ENCODE assay signal across 22 mouse cellular contexts in genomic region chr2:166935582-166935981, GRCm38 (mm10). TPM values are rescaled to one million over a fixed set of nuclear protein-coding genes. Genes with fewer than 3 reads are reported as not detected.
DNase-seq lines count a peak whose midpoint lies in the region; ATAC-seq and TF ChIP-seq lines count a peak whose summit lies in the region.
"Had no signal": no experiment of that assay in that cellular context is flagged by ENCODE, and none has a peak within 500 bp of the region (broad histone marks: within the 10 kb centered on the region; RNA-seq: fewer than 3 reads in every experiment).

No protein-coding gene starts in this region.

- H3K4me2 ChIP-seq in intestine, embryonic 15.5 days (replicated peaks), result no peak overlapping the region
- H3K4me2 ChIP-seq: embryonic facial prominence, embryonic 13.5 days; forebrain, embryonic 12.5 days; heart, embryonic 11.5 days; hindbrain, embryonic 15.5 days had no signal

- H3K4me1 ChIP-seq in lung, adult 2 months (ENCODE audit: control insufficient read depth, insufficient read depth, low read length), result no peaks in the 10 kb centered on the region
- no peaks in the 10 kb centered on the region for H3K4me1 ChIP-seq in intestine, embryonic 15.5 days (replicated peaks)
- H3K4me1 ChIP-seq: embryonic facial prominence, embryonic 10.5 days; embryonic facial prominence, embryonic 13.5 days; forebrain, embryonic 12.5 days; hindbrain, embryonic 15.5 days had no signal

- intact Hi-C loops in heart, postnatal 14 days (cut with DNase I), result no loop called here

- ATAC-seq in intestine, embryonic 15.5 days, result no peak
- ATAC-seq: activated CD4-positive, CD25-positive, alpha-beta regulatory T cell, adult 4 months; forebrain, embryonic 16.5 days had no signal

- DNase-seq in heart, adult 11 months, result peak; percentile 79
- no peak for DNase-seq in heart, postnatal 14 days
- peak; percentile 21 for DNase-seq in lung, adult 2 months
- no peak for DNase-seq in lung, postnatal 14 days
- peak; percentile 64 for DNase-seq in lung, postnatal 36 days
- DNase-seq: adrenal gland, adult 8-10 months; adrenal gland, postnatal 25 days; cerebellum, adult 11-12 months; cerebellum, adult 8-10 months; embryo, embryonic 11 days; gastrocnemius, postnatal 10 days; gastrocnemius, postnatal 36 days; heart, postnatal 36 days had no signal

- no peak overlapping the region for H3K4me3 ChIP-seq in lung, adult 2 months (replicated peaks; ENCODE audit: extremely low read depth, low read depth, low read length)
- no peak overlapping the region for H3K4me3 ChIP-seq in intestine, embryonic 15.5 days (replicated peaks)
- H3K4me3 ChIP-seq: embryonic facial prominence, embryonic 10.5 days; embryonic facial prominence, embryonic 13.5 days; erythroblast, embryonic 14.5 days; forebrain, embryonic 12.5 days; hindbrain, embryonic 15.5 days had no signal

- H3K9me3 ChIP-seq in intestine, embryonic 15.5 days, result no peaks in the 10 kb centered on the region
- H3K9me3 ChIP-seq: embryonic facial prominence, embryonic 10.5 days; embryonic facial prominence, embryonic 13.5 days; forebrain, embryonic 12.5 days; hindbrain, embryonic 15.5 days had no signal

- H3K9ac ChIP-seq in intestine, embryonic 15.5 days, result no peak overlapping the region
- H3K9ac ChIP-seq: embryonic facial prominence, embryonic 13.5 days; forebrain, embryonic 12.5 days; hindbrain, embryonic 15.5 days had no signal

- 66% methylated on average over 7 of the region's 7 CpGs for WGBS in lung, adult 2 months
- 89% methylated on average over 7 of the region's 7 CpGs for WGBS in intestine, embryonic 15.5 days

- no peak overlapping the region for H3K27ac ChIP-seq in intestine, embryonic 15.5 days
- H3K27ac ChIP-seq: embryonic facial prominence, embryonic 10.5 days; embryonic facial prominence, embryonic 13.5 days; forebrain, embryonic 12.5 days; hindbrain, embryonic 15.5 days had no signal

- no peak for TF ChIP-seq CTCF in lung, adult 2 months (IDR thresholded peaks at IDR 0.05; ENCODE audit: insufficient read depth, low read length)

- no peak for TF ChIP-seq POLR2A in lung, adult 2 months (IDR thresholded peaks at IDR 0.05; ENCODE audit: borderline replicate concordance, extremely low read depth, low read depth, low read length)

- no peaks in the 10 kb centered on the region for H3K27me3 ChIP-seq in intestine, embryonic 15.5 days (replicated peaks)
- H3K27me3 ChIP-seq: embryonic facial prominence, embryonic 13.5 days; forebrain, embryonic 12.5 days; hindbrain, embryonic 15.5 days had no signal

- peaks cover 39% of the 10 kb centered on the region for H3K36me3 ChIP-seq in intestine, embryonic 15.5 days

RNA-seq across cellular contexts. Expression of gene Cse1l, which starts 29.7 kb away (rescaled TPM):
- 10 to 100 TPM; 43.2 to 44.3 TPM for total RNA-seq in heart, postnatal 14 days (2021)
- polyA plus RNA-seq in lung, adult 2 months (2012; rRNA removed), result 7.5 and 12.2 TPM in 2 replicates
- polyA plus RNA-seq in intestine, embryonic 15.5 days (2015; fragmentation: Nextera tagmentation; extraction: Ambion mirVana), result 92.2 and 107 TPM in 2 replicates

Comparison
In these comparisons a context has a peak if more than half of its experiments do, and no peak if none do; other contexts are left out.
1. DNase-seq: peak in heart, adult 11 months (single experiment), lung, adult 2 months (single experiment) and lung, postnatal 36 days (single experiment); none in heart, postnatal 14 days (0 of 2) and lung, postnatal 14 days (single experiment).